Mouse (Mus musculus): ENCODE data around the gene Rbpjl.

DNA sequence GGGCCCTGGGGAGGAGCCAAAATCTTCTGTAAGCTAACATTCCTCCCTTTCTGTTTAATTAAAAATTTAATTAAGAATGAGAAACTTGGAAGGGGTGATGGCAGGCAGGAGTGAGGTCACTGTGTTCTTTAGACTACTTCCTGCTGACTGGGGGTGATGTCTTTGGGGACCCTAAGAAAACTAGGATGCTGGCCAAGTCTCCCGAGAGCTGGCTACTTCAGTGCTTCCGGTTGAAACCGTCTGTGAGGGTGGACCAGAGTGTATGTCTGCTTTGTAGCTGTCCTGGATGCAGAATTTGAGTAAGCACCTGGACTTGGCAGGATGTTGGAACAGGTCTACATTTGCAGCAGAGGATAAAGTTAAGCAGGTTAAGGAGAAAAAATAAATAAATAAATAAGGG, 36.0 kb upstream of the Rbpjl start:
- TF ChIP-seq EP300 (IDR thresholded peaks at IDR 0.05; ENCODE audit: insufficient read depth, low read depth, low read length) (no peak), CTCF (IDR thresholded peaks at IDR 0.05) (no peak), POLR2A (IDR thresholded peaks at IDR 0.05; ENCODE audit: insufficient read depth, low read depth, low read length) (no peak)
